ENCODE assay signal across 8 mouse cellular contexts in the genomic region with DNA sequence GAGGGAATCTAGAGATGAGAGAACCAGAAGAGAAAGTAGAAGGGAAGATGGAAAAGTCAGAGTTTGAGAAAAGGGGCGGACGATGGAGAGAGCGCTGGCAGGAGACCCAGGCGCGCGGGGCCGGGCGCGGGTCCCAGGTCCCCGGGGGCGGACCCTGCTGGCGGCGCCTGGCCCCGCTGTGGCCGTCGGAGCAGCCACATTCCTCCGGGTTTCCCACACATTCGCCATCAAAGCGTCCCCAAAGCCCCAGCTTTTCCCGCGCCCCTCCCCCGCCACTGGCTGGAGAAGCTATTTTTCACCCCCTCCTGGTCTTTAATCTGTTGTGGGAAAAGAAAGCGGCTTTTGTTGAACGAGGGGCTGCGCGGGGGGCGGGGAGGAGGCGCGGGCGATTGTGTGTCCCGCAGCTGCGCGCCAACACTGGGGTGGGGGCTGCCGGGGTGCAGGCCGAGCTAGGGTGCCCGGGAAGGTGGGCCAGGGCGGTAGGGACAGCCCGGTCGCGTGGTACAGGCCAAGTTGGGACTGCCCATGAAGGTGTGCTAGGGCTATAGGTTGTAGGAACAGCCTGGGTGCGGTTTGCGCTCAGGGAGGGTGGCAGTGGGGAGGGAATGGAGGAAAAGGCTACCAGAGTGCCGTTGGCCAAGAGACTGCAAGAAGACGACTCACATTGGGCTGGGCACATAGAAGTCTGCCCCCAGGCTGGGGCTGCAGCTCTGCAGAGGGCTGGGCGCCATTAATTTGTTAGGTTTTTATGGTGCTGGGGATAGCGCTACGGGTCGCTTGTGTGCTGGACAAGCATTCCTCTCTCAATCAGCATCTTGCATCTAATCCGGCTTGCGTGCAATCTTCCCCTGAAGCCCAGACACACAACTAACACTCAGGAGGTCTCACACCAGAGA. TPM values are rescaled to one million over a fixed set of nuclear protein-coding genes. Genes with fewer than 3 reads are reported as not detected.
DNase-seq lines count a peak whose midpoint lies in the region; ATAC-seq and TF ChIP-seq lines count a peak whose summit lies in the region.

No protein-coding gene starts in this region.

- intact Hi-C loops in gastrocnemius, postnatal 14 days (cut with DNase I; ENCODE audit: low total_unique reads), result no loop called here

- ATAC-seq in liver, embryonic 12.5 days, result no peak
- no peak for ATAC-seq in monocyte, adult 5-6 weeks (replicated peaks; ENCODE audit: insufficient number of reproducible peaks, low FRiP score, low TSS enrichment, poor library complexity, severe bottlenecking)

- 0 out of 2 replicates have a peak overlapping the region, but pooled peaks have one; percentile 0 for H3K9ac ChIP-seq in liver, embryonic 12.5 days

- peak; percentile 49 for DNase-seq in kidney, adult 18-20 months
- no peak for DNase-seq in kidney, adult 11 months
- DNase-seq in gastrocnemius, postnatal 14 days, result peak; percentile 73
- peak; percentile 49 for DNase-seq in kidney, adult 2 months
- DNase-seq in retina, postnatal 1 day, result peak; percentile 94

- no peak overlapping the region for H3K27ac ChIP-seq in bone marrow macrophage, adult 2 months (ENCODE audit: insufficient read depth, low read depth, low read length)
- peak overlapping the region; percentile 86 for H3K27ac ChIP-seq in kidney, adult 2 months (ENCODE audit: insufficient read depth, low read depth, low read length)
- peak overlapping the region; percentile 71 for H3K27ac ChIP-seq in liver, embryonic 12.5 days

- peak overlapping the region; percentile 64 for H3K4me2 ChIP-seq in liver, embryonic 12.5 days

- WGBS in kidney, adult 2 months, result 9% methylated on average over 50 of the region's 50 CpGs
- 6% methylated on average over 50 of the region's 50 CpGs for WGBS in liver, embryonic 12.5 days (ENCODE audit: insufficient replicate concordance)

- no peaks in the 10 kb centered on the region for H3K36me3 ChIP-seq in kidney, adult 2 months (ENCODE audit: control insufficient read depth, insufficient read depth, low read length)
- no peaks in the 10 kb centered on the region for H3K36me3 ChIP-seq in liver, embryonic 12.5 days

- TF ChIP-seq POLR2A in bone marrow macrophage, adult 2 months (IDR thresholded peaks at IDR 0.05; ENCODE audit: borderline replicate concordance, low read depth, low read length), result no peak
- no peak for TF ChIP-seq POLR2A in kidney, adult 2 months (IDR thresholded peaks at IDR 0.05; ENCODE audit: low read depth, low read length)

- H3K27me3 ChIP-seq in kidney, adult 2 months (replicated peaks; ENCODE audit: control insufficient read depth, insufficient read depth, low read length), result no peaks in the 10 kb centered on the region
- H3K27me3 ChIP-seq in liver, embryonic 12.5 days (replicated peaks), result peaks cover 91% of the 10 kb centered on the region

- TF ChIP-seq CTCF in bone marrow macrophage, adult 2 months (IDR thresholded peaks at IDR 0.05; ENCODE audit: low read depth, low read length), result no peak
- no peak for TF ChIP-seq CTCF in kidney, adult 2 months (conservative IDR thresholded peaks at IDR 0.05; ENCODE audit: insufficient read depth, insufficient read length, low read depth, low read length)

- peaks cover 11% of the 10 kb centered on the region for H3K4me1 ChIP-seq in bone marrow macrophage, adult 2 months (ENCODE audit: control insufficient read depth, insufficient read depth, low read length)
- peaks cover 17% of the 10 kb centered on the region; the same call in 1 of the 2 replicates for H3K4me1 ChIP-seq in kidney, adult 2 months (ENCODE audit: control insufficient read depth, insufficient read depth, low read length)
- H3K4me1 ChIP-seq in liver, embryonic 12.5 days, result peaks cover 32% of the 10 kb centered on the region

- H3K9me3 ChIP-seq in liver, embryonic 12.5 days (replicated peaks), result no peaks in the 10 kb centered on the region

- peak overlapping the region; percentile 57 for H3K4me3 ChIP-seq in bone marrow macrophage, adult 2 months (ENCODE audit: insufficient read depth, low read length)
- H3K4me3 ChIP-seq in kidney, adult 2 months (ENCODE audit: insufficient read depth, low read depth, low read length), result peak overlapping the region; percentile 40
- H3K4me3 ChIP-seq in liver, embryonic 12.5 days, result peak overlapping the region; percentile 36

RNA-seq across cellular contexts. Expression of gene Id3, which starts 8.1 kb away (rescaled TPM):
- polyA plus RNA-seq in bone marrow macrophage, adult 2 months (2012; ENCODE audit: insufficient read depth, insufficient read length, missing spikeins), result 7.7 and 8.4 TPM in 2 replicates
- 10 to 100 TPM; 28.4 to 28.7 TPM for total RNA-seq in gastrocnemius, postnatal 14 days (2021)
- 259 and 289 TPM in 2 replicates for polyA plus RNA-seq in kidney, adult 2 months (2012; rRNA removed)
- 80.9 and 88.1 TPM in 2 replicates for polyA plus RNA-seq in liver, embryonic 12.5 days (2016; fragmentation: Nextera tagmentation; extraction: Ambion mirVana)
- 4.9 to 16.7 TPM (median 8.5 TPM) in 3 replicates for total RNA-seq in monocyte, adult 5-6 weeks (2017)

RNA-seq across cellular contexts. Expression of gene E2f2, which starts 37.0 kb away (rescaled TPM):
- 20.0 and 20.8 TPM in 2 replicates for polyA plus RNA-seq in bone marrow macrophage, adult 2 months (2012; ENCODE audit: insufficient read depth, insufficient read length, missing spikeins)
- 1 to 10 TPM; 4.0 to 6.5 TPM for total RNA-seq in gastrocnemius, postnatal 14 days (2021)
- polyA plus RNA-seq in kidney, adult 2 months (2012; rRNA removed), result 2.1 and 2.2 TPM in 2 replicates
- 63.4 and 69.1 TPM in 2 replicates for polyA plus RNA-seq in liver, embryonic 12.5 days (2016; fragmentation: Nextera tagmentation; extraction: Ambion mirVana)
- total RNA-seq in monocyte, adult 5-6 weeks (2017), result 18.1 to 19.7 TPM (median 18.4 TPM) in 3 replicates
